Mouse (Mus musculus) MEL (cell line): ENCODE measurements around the gene Card14. TPM values are rescaled to one million over a fixed set of nuclear protein-coding genes. Genes with fewer than 3 reads are reported as not detected.

Source experiments
- DNase-seq: peaks from one replicate; pipeline ENCODE4 v3.0.0; 2011; ENCODE audit warnings: low read depth, low spot score
- H3K27ac ChIP-seq: 2 replicates; pipeline ENCODE4 v1.5.1; 2012; ENCODE audit warnings: low read depth, mild to moderate bottlenecking, control low read depth, low read length, moderate library complexity; ENCODE audit not compliant: control insufficient read depth
- H3K27me3 ChIP-seq, 2 experiments: fragments of 150-350 bp in 1 of 2; sonication (generic) in 1 of 2; 2 replicates each; pipeline ENCODE4 v1.6.1; 2012; ENCODE audit warnings: low read length in 2 of 2, mild to moderate bottlenecking in 2 of 2, improper control_type of control experiment in 1 of 2, moderate library complexity in 1 of 2; ENCODE audit not compliant: insufficient read depth in 2 of 2, control insufficient read depth in 1 of 2
- H3K36me3 ChIP-seq, 2 experiments: 2 replicates each; pipeline ENCODE4 v1.6.1; 2012 to 2014; ENCODE audit warnings: low read length in 2 of 2, improper control_type of control experiment in 1 of 2, inconsistent platforms in 1 of 2, mild to moderate bottlenecking in 1 of 2; ENCODE audit not compliant: insufficient read depth in 2 of 2, control insufficient read depth in 1 of 2
- H3K4me1 ChIP-seq, 2 experiments: fragments of 150-350 bp in 1 of 2; sonication (generic) in 1 of 2; 2 replicates each; pipeline ENCODE4 v1.6.1; 2012; ENCODE audit warnings: low read length in 2 of 2, improper control_type of control experiment in 1 of 2, mild to moderate bottlenecking in 1 of 2; ENCODE audit not compliant: insufficient read depth in 2 of 2, control insufficient read depth in 1 of 2
- H3K4me3 ChIP-seq, 2 experiments: fragments of 150-350 bp in 1 of 2; sonication (generic) in 1 of 2; 2 replicates each; pipeline ENCODE4 v1.5.1; 2012; ENCODE audit warnings: low read depth in 2 of 2, low read length in 2 of 2, mild to moderate bottlenecking in 2 of 2, moderate library complexity in 2 of 2, control low read depth in 1 of 2, improper control_type of control experiment in 1 of 2; ENCODE audit not compliant: control insufficient read depth in 1 of 2, insufficient read depth in 1 of 2
- H3K79me2 ChIP-seq: 2 replicates; pipeline ENCODE4 v1.6.1; 2012; ENCODE audit warnings: mild to moderate bottlenecking, low read length, moderate library complexity; ENCODE audit not compliant: control insufficient read depth, poor library complexity, insufficient read depth
- H3K9ac ChIP-seq: 2 replicates; pipeline ENCODE4 v1.6.1; 2012; ENCODE audit warnings: low read depth, mild to moderate bottlenecking, control low read depth, low read length, moderate library complexity; ENCODE audit not compliant: control insufficient read depth, poor library complexity, severe bottlenecking
- H3K9me3 ChIP-seq: fragments of 150-350 bp; sonication (generic); replicated peaks from 2 replicates; pipeline ENCODE4 v1.6.1; 2012; ENCODE audit warnings: mild to moderate bottlenecking, low read length, improper control_type of control experiment, moderate library complexity; ENCODE audit not compliant: insufficient read depth
- CTCF ChIP-seq, 3 experiments: IDR thresholded peaks in 2 of 3; conservative IDR thresholded peaks in 1 of 3; 2 replicates each; pipeline ENCODE4 v1.5.1; 2011 to 2012; ENCODE audit warnings: low read length in 3 of 3, low read depth in 2 of 3, mild to moderate bottlenecking in 2 of 3, improper control_type of control experiment in 1 of 3, inconsistent platforms in 1 of 3, mixed read lengths in 1 of 3, moderate library complexity in 1 of 3; ENCODE audit not compliant: control insufficient read depth in 1 of 3, insufficient read depth in 1 of 3, poor library complexity in 1 of 3, severe bottlenecking in 1 of 3
- E2F4 ChIP-seq: IDR thresholded peaks from 2 replicates; pipeline ENCODE4 v1.6.1; 2011; ENCODE audit warnings: low read depth, low read length, improper control_type of control experiment, borderline replicate concordance
- ELF1 ChIP-seq: IDR thresholded peaks from 2 replicates; pipeline ENCODE4 v1.6.1; 2014; ENCODE audit warnings: low read depth, mild to moderate bottlenecking, inconsistent platforms, low read length, improper control_type of control experiment, moderate library complexity
- ETS1 ChIP-seq: IDR thresholded peaks from 2 replicates; pipeline ENCODE4 v1.6.1; 2012; ENCODE audit warnings: low read depth, mild to moderate bottlenecking, inconsistent platforms, low read length, improper control_type of control experiment, moderate library complexity
- GABPA ChIP-seq: IDR thresholded peaks from 2 replicates; pipeline ENCODE4 v1.6.1; 2012; ENCODE audit warnings: low read depth, mild to moderate bottlenecking, inconsistent platforms, low read length, improper control_type of control experiment, moderate library complexity
- GATA1 ChIP-seq: IDR thresholded peaks from 2 replicates; pipeline ENCODE4 v1.6.1; 2011; ENCODE audit warnings: low read depth, low read length, improper control_type of control experiment
- HCFC1 ChIP-seq: IDR thresholded peaks from 2 replicates; pipeline ENCODE4 v1.6.1; 2012; ENCODE audit warnings: low read depth, mild to moderate bottlenecking, inconsistent platforms, low read length, improper control_type of control experiment, moderate library complexity
- JUND ChIP-seq: IDR thresholded peaks from 2 replicates; pipeline ENCODE4 v1.6.1; 2011; ENCODE audit warnings: low read depth, mild to moderate bottlenecking, improper control_type of control experiment, low read length
- KAT2A ChIP-seq: conservative IDR thresholded peaks from 2 replicates; pipeline ENCODE4 v1.6.1; 2012; ENCODE audit warnings: low read depth, low read length, improper control_type of control experiment, inconsistent platforms
- MAZ ChIP-seq: IDR thresholded peaks from 2 replicates; pipeline ENCODE4 v1.6.1; 2012; ENCODE audit warnings: low read depth, mild to moderate bottlenecking, inconsistent platforms, low read length, improper control_type of control experiment
- MYC ChIP-seq: IDR thresholded peaks from 2 replicates; pipeline ENCODE4 v1.6.1; 2011; ENCODE audit warnings: low read depth, mild to moderate bottlenecking, low read length, improper control_type of control experiment, moderate library complexity
- POLR2AphosphoS2 ChIP-seq: IDR thresholded peaks from 2 replicates; pipeline ENCODE4 v1.6.1; 2011; ENCODE audit warnings: low read length, improper control_type of control experiment
- RAD21 ChIP-seq: IDR thresholded peaks from 2 replicates; pipeline ENCODE4 v1.6.1; 2011; ENCODE audit warnings: mild to moderate bottlenecking, low read depth, low read length, improper control_type of control experiment
- SIN3A ChIP-seq: IDR thresholded peaks from 2 replicates; pipeline ENCODE4 v1.6.1; 2012; ENCODE audit warnings: low read length, improper control_type of control experiment, inconsistent platforms
- SMC3 ChIP-seq: IDR thresholded peaks from 2 replicates; pipeline ENCODE4 v1.6.1; 2011; ENCODE audit warnings: low read depth, low read length, improper control_type of control experiment
- TAL1 ChIP-seq: IDR thresholded peaks from 2 replicates; pipeline ENCODE4 v1.6.1; 2012; ENCODE audit warnings: mild to moderate bottlenecking, inconsistent platforms, low read length, moderate library complexity, mixed read lengths
- TBP ChIP-seq: IDR thresholded peaks from 2 replicates; pipeline ENCODE4 v1.8.0; 2011; ENCODE audit warnings: low read depth, low read length, improper control_type of control experiment
- USF2 ChIP-seq, 2 experiments: IDR thresholded peaks; 2 replicates each; pipeline ENCODE4 v1.6.1; 2011 to 2012; ENCODE audit warnings: improper control_type of control experiment in 2 of 2, low read length in 2 of 2, borderline replicate concordance in 1 of 2, inconsistent platforms in 1 of 2, low read depth in 1 of 2, mild to moderate bottlenecking in 1 of 2; ENCODE audit not compliant: insufficient read depth in 1 of 2
- ZC3H11A ChIP-seq: IDR thresholded peaks from 2 replicates; pipeline ENCODE4 v1.6.1; 2012; ENCODE audit warnings: low read depth, mild to moderate bottlenecking, inconsistent platforms, low read length, improper control_type of control experiment
- ZMIZ1 ChIP-seq: IDR thresholded peaks from 2 replicates; pipeline ENCODE4 v1.6.1; 2012; ENCODE audit warnings: low read depth, mild to moderate bottlenecking, inconsistent platforms, low read length, improper control_type of control experiment, moderate library complexity
- ZNF384 ChIP-seq: IDR thresholded peaks from 2 replicates; pipeline ENCODE4 v1.6.1; 2012; ENCODE audit warnings: low read depth, mild to moderate bottlenecking, inconsistent platforms, low read length, improper control_type of control experiment
- polyA plus RNA-seq, 2 experiments: library from polyadenylated mRNA; stranded (reverse) in 1 of 2; unstranded in 1 of 2; fragments of >175 nt in 1 of 2; fragments of >200 nt in 1 of 2; gene quantifications; 2 replicates each; pipeline versions ENCODE4 v1.2.1 to v1.2.4; 2012; ENCODE audit warnings: low replicate concordance in 2 of 2, low read depth in 1 of 2; ENCODE audit not compliant: insufficient read length in 2 of 2, insufficient read depth in 1 of 2, missing spikeins in 1 of 2
- total RNA-seq: library from RNA; depleted of rRNA; stranded (reverse); fragments of 300-350 nt; gene quantifications from 2 replicates; pipeline ENCODE4 v1.2.3, GENCODE M21; 2012

Card14 gene
- total and polyA plus RNA-seq, 3 experiments = not detected

GRCm38 (mm10) chr11:119339637-119340036, 32.1 kb downstream of the Card14 start:
- H3K4me1 ChIP-seq = no peaks in the 10 kb centered on the region
- no peaks in the 10 kb centered on the region for H3K9me3 ChIP-seq
- H3K79me2 ChIP-seq = no peaks in the 10 kb centered on the region
- no peak overlapping the region for H3K4me3 ChIP-seq
- H3K9ac ChIP-seq = no peak overlapping the region
- peaks cover 4% of the 10 kb centered on the region in 2 experiments; a peak in 3 of 4 replicates for H3K27me3 ChIP-seq
- peak; percentile 89 for DNase-seq
- H3K27ac ChIP-seq = no peak overlapping the region
- TF ChIP-seq GABPA = no peak
- TF ChIP-seq ZC3H11A = peak; percentile 95
- no peak for TF ChIP-seq TAL1
- TF ChIP-seq RAD21 = peak; percentile 90
- 0 out of 2 replicates have a peak, but pooled peaks have one; percentile 16 for TF ChIP-seq HCFC1
- no peak for TF ChIP-seq ETS1
- no peak for TF ChIP-seq GATA1
- TF ChIP-seq JUND = 0 out of 2 replicates have a peak, but pooled peaks have one; percentile 42
- TF ChIP-seq SIN3A = peak; percentile 42; the same call in 1 of the 2 replicates
- TF ChIP-seq CTCF (IDR thresholded peaks at IDR 0.05 in 2 of 3, conservative IDR thresholded peaks at IDR 0.05 in 1 of 3; ENCODE audit: control insufficient read depth in 1 of 3, insufficient read depth in 1 of 3, low read depth in 2 of 3, low read length in 3 of 3, poor library complexity in 1 of 3, severe bottlenecking in 1 of 3) = peak; percentile 76 to 90 (median 86)
- TF ChIP-seq SMC3 = peak; percentile 93
- H3K36me3 ChIP-seq = no peaks in the 10 kb centered on the region

DNA sequence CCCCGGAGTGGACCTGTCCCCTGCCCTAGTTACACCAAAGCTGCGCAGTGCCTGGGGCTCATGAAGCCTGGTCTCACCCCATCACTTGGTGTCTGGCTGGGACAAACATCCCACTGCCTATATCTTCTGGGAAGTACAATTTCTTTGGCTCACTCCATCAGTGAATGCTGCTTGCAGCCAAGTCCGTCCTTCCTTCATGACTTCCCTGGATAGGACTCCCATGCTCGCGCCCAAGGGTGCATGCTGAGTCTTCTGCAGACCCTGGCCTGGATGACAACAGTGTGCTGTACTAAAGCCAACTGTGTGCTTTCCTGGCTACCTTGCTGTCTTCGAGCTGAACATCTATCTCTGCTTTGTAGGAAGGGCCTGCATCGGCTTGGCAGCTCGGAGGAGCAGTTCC, 36.6 kb downstream of the Card14 start:
- TF ChIP-seq KAT2A (no peak), HCFC1 (no peak)
- H3K4me3 ChIP-seq = no peak overlapping the region
- peaks cover 0 to 16% of the 10 kb centered on the region in 2 experiments; a peak in 2 of 4 replicates for H3K4me1 ChIP-seq
- no peak for DNase-seq
- H3K27ac ChIP-seq = no peak overlapping the region
- H3K36me3 ChIP-seq = no peaks in the 10 kb centered on the region; a peak in 1 of 4 replicates
- no peak overlapping the region for H3K9ac ChIP-seq
- no peaks in the 10 kb centered on the region for H3K27me3 ChIP-seq
- H3K79me2 ChIP-seq = no peaks in the 10 kb centered on the region
- H3K9me3 ChIP-seq = no peaks in the 10 kb centered on the region

DNA sequence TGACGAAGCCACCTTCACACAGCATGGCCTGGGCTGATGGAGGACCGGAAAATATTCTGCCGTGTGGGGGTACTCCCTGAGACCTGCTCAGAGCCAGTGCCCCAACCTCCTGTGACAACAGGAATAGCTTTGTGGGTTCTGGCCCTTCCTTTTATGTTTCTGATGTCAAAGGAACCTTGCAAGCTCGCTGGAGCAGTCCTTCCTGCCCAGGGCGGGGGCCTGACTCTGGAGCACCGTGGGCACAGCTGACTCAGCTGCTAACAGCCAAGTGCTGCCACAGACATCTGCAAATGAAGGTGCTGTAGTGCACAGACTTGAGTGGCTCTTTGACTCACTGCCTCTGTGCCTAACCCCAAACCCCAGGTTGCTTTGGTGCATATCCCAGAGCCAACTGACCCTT, 37.3 kb downstream of the Card14 start:
- no peaks in the 10 kb centered on the region for H3K27me3 ChIP-seq
- H3K36me3 ChIP-seq = no peaks in the 10 kb centered on the region; a peak in 1 of 4 replicates
- no peaks in the 10 kb centered on the region for H3K9me3 ChIP-seq
- DNase-seq = no peak
- peaks cover 0 to 16% of the 10 kb centered on the region in 2 experiments; a peak in 2 of 4 replicates for H3K4me1 ChIP-seq
- no peak overlapping the region for H3K4me3 ChIP-seq
- TF ChIP-seq ZNF384 = no peak
- no peak for TF ChIP-seq ZMIZ1
- TF ChIP-seq MYC = no peak
- TF ChIP-seq JUND = no peak
- no peak for TF ChIP-seq ELF1
- TF ChIP-seq MAZ = no peak
- TF ChIP-seq ETS1 = no peak
- TF ChIP-seq POLR2AphosphoS2 = no peak
- TF ChIP-seq TBP = no peak
- no peak for TF ChIP-seq USF2 (IDR thresholded peaks at IDR 0.05; ENCODE audit: borderline replicate concordance in 1 of 2, insufficient read depth in 1 of 2, low read depth in 1 of 2, low read length in 2 of 2)
- no peak for TF ChIP-seq E2F4
- TF ChIP-seq, all 39 proteins: peak for 0
- Histone ChIP-seq H3K27ac (no peak overlapping the region), H3K9ac (no peak overlapping the region), H3K79me2 (no peaks in the 10 kb centered on the region)
